Mouse (Mus musculus): ENCODE measurements around the gene Tle3. TPM values are rescaled to one million over a fixed set of nuclear protein-coding genes. Genes with fewer than 3 reads are reported as not detected.

Gene Tle3
- polyA plus RNA-seq, 1 experiment: 67.0 TPM

GRCm38 (mm10) chr9:61452081-61452480, 79.9 kb downstream of the Tle3 start:
- WGBS: 65% methylated on average over 1 of the region's 1 CpGs
- TF ChIP-seq CTCF (IDR thresholded peaks at IDR 0.05; ENCODE audit: control insufficient read depth, insufficient read depth, low read length): no peak
- TF ChIP-seq POLR2A (IDR thresholded peaks at IDR 0.05; ENCODE audit: borderline replicate concordance, control insufficient read depth, low read depth, low read length): no peak
- no peak overlapping the region for H3K4me3 ChIP-seq (replicated peaks; ENCODE audit: control insufficient read depth, low read depth, low read length)
- H3K4me1 ChIP-seq (ENCODE audit: control insufficient read depth, insufficient read depth, low read length): peaks cover 2% of the 10 kb centered on the region
- no peak overlapping the region for H3K27ac ChIP-seq (ENCODE audit: control insufficient read depth, insufficient read depth, low read depth, low read length, poor library complexity)

GRCm38 (mm10) chr9:61455861-61456261, 83.7 kb downstream of the Tle3 start:
- H3K4me1 ChIP-seq (ENCODE audit: control insufficient read depth, insufficient read depth, low read length): no peaks in the 10 kb centered on the region; the same call in 1 of the 2 replicates
- no peak overlapping the region for H3K27ac ChIP-seq (ENCODE audit: control insufficient read depth, insufficient read depth, low read depth, low read length, poor library complexity)
- H3K4me3 ChIP-seq (replicated peaks; ENCODE audit: control insufficient read depth, low read depth, low read length): no peak overlapping the region
- WGBS: 74% methylated on average over 6 of the region's 6 CpGs
- no peak for TF ChIP-seq CTCF (IDR thresholded peaks at IDR 0.05; ENCODE audit: control insufficient read depth, insufficient read depth, low read length)
- TF ChIP-seq POLR2A (IDR thresholded peaks at IDR 0.05; ENCODE audit: borderline replicate concordance, control insufficient read depth, low read depth, low read length): no peak

GRCm38 (mm10) chr9:61456441-61457161, 84.4 kb downstream of the Tle3 start:
- Histone ChIP-seq H3K4me3 (replicated peaks; ENCODE audit: control insufficient read depth, low read depth, low read length) (no peak overlapping the region), H3K4me1 (ENCODE audit: control insufficient read depth, insufficient read depth, low read length) (no peaks in the 10 kb centered on the region; the same call in 1 of the 2 replicates), H3K27ac (ENCODE audit: control insufficient read depth, insufficient read depth, low read depth, low read length, poor library complexity) (no peak overlapping the region)
- 66% methylated on average over 5 of the region's 5 CpGs for WGBS
- TF ChIP-seq CTCF (IDR thresholded peaks at IDR 0.05; ENCODE audit: control insufficient read depth, insufficient read depth, low read length) (no peak), POLR2A (IDR thresholded peaks at IDR 0.05; ENCODE audit: borderline replicate concordance, control insufficient read depth, low read depth, low read length) (no peak)

GRCm38 (mm10) chr9:61457162-61457523, 85.0 kb downstream of the Tle3 start:
- no peaks in the 10 kb centered on the region; the same call in 1 of the 2 replicates for H3K4me1 ChIP-seq (ENCODE audit: control insufficient read depth, insufficient read depth, low read length)
- H3K4me3 ChIP-seq (replicated peaks; ENCODE audit: control insufficient read depth, low read depth, low read length): no peak overlapping the region
- no peak overlapping the region for H3K27ac ChIP-seq (ENCODE audit: control insufficient read depth, insufficient read depth, low read depth, low read length, poor library complexity)
- TF ChIP-seq CTCF (IDR thresholded peaks at IDR 0.05; ENCODE audit: control insufficient read depth, insufficient read depth, low read length) (no peak), POLR2A (IDR thresholded peaks at IDR 0.05; ENCODE audit: borderline replicate concordance, control insufficient read depth, low read depth, low read length) (no peak)
- WGBS: 74% methylated on average over 10 of the region's 10 CpGs

GRCm38 (mm10) chr9:61461859-61462258, 89.7 kb downstream of the Tle3 start:
- WGBS: 73% methylated on average over 4 of the region's 4 CpGs
- no peak for TF ChIP-seq CTCF (IDR thresholded peaks at IDR 0.05; ENCODE audit: control insufficient read depth, insufficient read depth, low read length)
- TF ChIP-seq POLR2A (IDR thresholded peaks at IDR 0.05; ENCODE audit: borderline replicate concordance, control insufficient read depth, low read depth, low read length): no peak
- Histone ChIP-seq H3K27ac (ENCODE audit: control insufficient read depth, insufficient read depth, low read depth, low read length, poor library complexity) (no peak overlapping the region), H3K4me3 (replicated peaks; ENCODE audit: control insufficient read depth, low read depth, low read length) (no peak overlapping the region), H3K4me1 (ENCODE audit: control insufficient read depth, insufficient read depth, low read length) (no peaks in the 10 kb centered on the region; the same call in 1 of the 2 replicates)

GRCm38 (mm10) chr9:61467436-61467835, 95.3 kb downstream of the Tle3 start:
- H3K4me3 ChIP-seq (replicated peaks; ENCODE audit: control insufficient read depth, low read depth, low read length): no peak overlapping the region
- no peaks in the 10 kb centered on the region for H3K4me1 ChIP-seq (ENCODE audit: control insufficient read depth, insufficient read depth, low read length)
- TF ChIP-seq POLR2A (IDR thresholded peaks at IDR 0.05; ENCODE audit: borderline replicate concordance, control insufficient read depth, low read depth, low read length) (no peak), CTCF (IDR thresholded peaks at IDR 0.05; ENCODE audit: control insufficient read depth, insufficient read depth, low read length) (no peak)
- 82% methylated on average over 3 of the region's 3 CpGs for WGBS
- H3K27ac ChIP-seq (ENCODE audit: control insufficient read depth, insufficient read depth, low read depth, low read length, poor library complexity): no peak overlapping the region

Data from bone marrow, adult 2 months (tissue).